Comparison of ENCODE assay signal across 8 mouse cellular contexts in genomic region chr19:12009501-12010280, GRCm38 (mm10). TPM values are rescaled to one million over a fixed set of nuclear protein-coding genes. Genes with fewer than 3 reads are reported as not detected.
DNase-seq lines count a peak whose midpoint lies in the region; ATAC-seq lines count a peak whose summit lies in the region.

No protein-coding gene starts in this region.

- no peaks in the 10 kb centered on the region for H3K36me3 ChIP-seq in erythroblast, embryonic 14.5 days (ENCODE audit: control insufficient read depth)

- no peak for ATAC-seq in erythroblast, adult 5-6 weeks (replicated peaks; ENCODE audit: low FRiP score, poor library complexity, severe bottlenecking)
- ATAC-seq in megakaryocyte-erythroid progenitor cell, adult 5-6 weeks (replicated peaks; ENCODE audit: low FRiP score, low TSS enrichment, poor library complexity, severe bottlenecking), result peak; percentile 29

- peak overlapping the region; percentile 81 for H3K4me3 ChIP-seq in erythroblast, embryonic 14.5 days (replicated peaks)

- DNase-seq in cerebellum, postnatal 10 days, result peak; percentile 78 to 80
- peak; percentile 65 to 68 for DNase-seq in gastrocnemius, adult 8-10 months (ENCODE audit: low spot score in 2 of 2)
- peak; percentile 90 for DNase-seq in induced T-regulatory cell, adult 2 months (ENCODE audit: low read depth)
- DNase-seq in left cerebral cortex, postnatal 14 days (ENCODE audit: low spot score in 2 of 2), result peak; percentile 75 to 87
- peak; percentile 86 for DNase-seq in skeletal muscle tissue, adult 2 months (ENCODE audit: low read depth, low spot score)

- H3K4me1 ChIP-seq in erythroblast, embryonic 14.5 days (ENCODE audit: control insufficient read depth), result peaks cover 75% of the 10 kb centered on the region

- H3K9me3 ChIP-seq in erythroblast, embryonic 14.5 days (ENCODE audit: control insufficient read depth, low read length), result no peaks in the 10 kb centered on the region

- intact Hi-C loops in left cerebral cortex, postnatal 14 days (cut with DNase I), result loop anchor here (5.0 to 10.0 kb wide), 5 partner anchors 42 to 785 kb away; partner anchors contain the start of genes Dtx4, Gm4952, Lpxn and Osbp

- H3K27me3 ChIP-seq in erythroblast, embryonic 14.5 days (ENCODE audit: control insufficient read depth), result no peaks in the 10 kb centered on the region

RNA-seq across cellular contexts. Expression of gene Olfr1423, which starts 31.4 kb away (rescaled TPM):
- polyA plus RNA-seq in erythroblast, embryonic 14.5 days (2012), result not detected in 2 replicates
- total RNA-seq in erythroblast, adult 5-6 weeks (2015; ENCODE audit: low replicate concordance), result not detected in 2 replicates
- not detected in 2 replicates for total RNA-seq in erythroblast, adult 5-6 weeks (2017; ENCODE audit: low replicate concordance)
- not detected for total RNA-seq in gastrocnemius, adult 8-10 months (2022)
- total RNA-seq in left cerebral cortex, postnatal 14 days (2021), result not detected
- total RNA-seq in megakaryocyte-erythroid progenitor cell, adult 5-6 weeks (2014; fragmentation: Nextera tagmentation), result not detected in 2 replicates
- total RNA-seq in megakaryocyte-erythroid progenitor cell, adult 5-6 weeks (2017), result not detected in 2 replicates

RNA-seq across cellular contexts. Expression of gene Osbp, which starts 44.0 kb away (rescaled TPM):
- 0.53 and 0.59 TPM in 2 replicates for polyA plus RNA-seq in erythroblast, embryonic 14.5 days (2012)
- total RNA-seq in erythroblast, adult 5-6 weeks (2015; ENCODE audit: low replicate concordance), result 7.1 and 10.6 TPM in 2 replicates
- total RNA-seq in erythroblast, adult 5-6 weeks (2017; ENCODE audit: low replicate concordance), result 12.7 and 14.8 TPM in 2 replicates
- total RNA-seq in gastrocnemius, adult 8-10 months (2022), result 10 to 100 TPM; 56.3 to 63.9 (median 59.4) TPM
- 10 to 100 TPM; 57.0 to 60.3 TPM for total RNA-seq in left cerebral cortex, postnatal 14 days (2021)
- 39.5 and 39.9 TPM in 2 replicates for total RNA-seq in megakaryocyte-erythroid progenitor cell, adult 5-6 weeks (2014; fragmentation: Nextera tagmentation)
- total RNA-seq in megakaryocyte-erythroid progenitor cell, adult 5-6 weeks (2017), result 28.8 and 29.0 TPM in 2 replicates

RNA-seq across cellular contexts. Expression of gene Olfr1424, which starts 52.8 kb away (rescaled TPM):
- polyA plus RNA-seq in erythroblast, embryonic 14.5 days (2012), result not detected in 2 replicates
- not detected in 2 replicates for total RNA-seq in erythroblast, adult 5-6 weeks (2015; ENCODE audit: low replicate concordance)
- total RNA-seq in erythroblast, adult 5-6 weeks (2017; ENCODE audit: low replicate concordance), result not detected in 2 replicates
- total RNA-seq in gastrocnemius, adult 8-10 months (2022), result not detected
- total RNA-seq in left cerebral cortex, postnatal 14 days (2021), result not detected
- not detected in 2 replicates for total RNA-seq in megakaryocyte-erythroid progenitor cell, adult 5-6 weeks (2014; fragmentation: Nextera tagmentation)
- not detected in 2 replicates for total RNA-seq in megakaryocyte-erythroid progenitor cell, adult 5-6 weeks (2017)
